Mouse (Mus musculus) inflammation-experienced regulatory T-cells, adult 6 months (primary cell): ENCODE results near the gene Knop1. TPM values are rescaled to one million over a fixed set of nuclear protein-coding genes. Genes with fewer than 3 reads are reported as not detected.

Source experiments
- ATAC-seq: one replicate; pipeline ENCODE4 v1.8.0; 2017
- polyA plus RNA-seq, 3 experiments: library from polyadenylated mRNA; unstranded; fragments of 100-300 nt; shearing (Covaris generic); gene quantifications; one replicate each; pipeline ENCODE4 v1.2.1; 2017

Gene Knop1
- polyA plus RNA-seq, 3 experiments from 2014 or later: 24.1 to 35.6 (median 31.8) TPM

DNA sequence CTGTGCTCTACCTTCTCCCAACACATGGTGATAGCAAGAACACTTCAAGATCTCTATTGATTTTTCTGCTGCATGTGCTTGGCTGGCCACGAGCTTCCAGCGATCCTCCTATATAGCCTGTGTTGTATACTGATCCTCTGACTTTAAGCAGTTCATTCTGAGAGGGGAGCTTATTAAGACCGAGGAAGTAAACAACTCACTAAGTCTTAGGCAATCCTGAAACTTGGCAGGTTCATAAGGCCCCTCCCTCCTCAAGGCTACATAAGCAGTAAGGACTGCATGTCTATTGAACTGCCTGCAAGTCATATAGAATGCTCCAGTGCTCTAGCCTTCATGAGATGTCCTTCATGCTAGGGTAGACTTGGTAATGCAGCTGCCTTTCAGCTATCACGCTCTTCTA, 9.7 kb downstream of the Knop1 start:
- ATAC-seq: no peak

DNA sequence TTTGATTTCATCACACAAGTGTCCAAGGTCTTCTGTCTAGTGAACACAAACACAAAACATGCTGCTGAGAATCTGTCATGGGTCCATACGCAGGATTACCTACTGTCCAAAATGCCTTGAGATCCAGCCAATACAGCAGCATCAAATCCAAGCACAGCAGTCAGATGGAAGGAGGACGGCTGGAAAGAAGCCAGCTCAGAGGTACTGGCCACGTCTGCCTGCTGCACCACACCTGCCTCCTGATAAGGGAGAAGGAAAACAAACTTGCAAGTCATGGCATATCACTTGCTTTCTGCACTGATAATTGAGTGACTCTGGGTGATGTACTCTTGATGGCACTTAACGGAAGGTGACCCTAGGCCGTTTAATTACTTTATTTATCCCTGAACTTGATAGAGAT, 10.9 kb downstream of the Knop1 start:
- ATAC-seq: no peak

DNA sequence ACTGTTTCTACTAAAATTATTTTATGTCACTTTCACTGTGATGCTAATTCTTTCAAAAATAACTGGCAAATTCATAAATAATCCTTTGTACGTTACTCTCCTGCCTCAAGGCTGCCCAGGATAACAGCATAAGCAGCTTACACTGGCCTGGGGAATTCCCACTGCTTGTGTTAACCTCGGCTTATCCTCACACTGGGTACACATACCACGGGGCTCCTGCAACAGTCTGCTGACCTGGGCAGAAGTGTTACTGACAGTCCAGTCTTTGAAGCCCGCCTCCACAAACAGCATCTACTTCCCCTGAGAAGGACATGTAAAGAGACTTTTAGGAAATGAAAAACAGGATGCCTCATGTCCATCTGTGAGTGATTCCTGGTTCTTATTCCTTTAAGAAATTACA, 13.1 kb downstream of the Knop1 start:
- ATAC-seq: no peak

DNA sequence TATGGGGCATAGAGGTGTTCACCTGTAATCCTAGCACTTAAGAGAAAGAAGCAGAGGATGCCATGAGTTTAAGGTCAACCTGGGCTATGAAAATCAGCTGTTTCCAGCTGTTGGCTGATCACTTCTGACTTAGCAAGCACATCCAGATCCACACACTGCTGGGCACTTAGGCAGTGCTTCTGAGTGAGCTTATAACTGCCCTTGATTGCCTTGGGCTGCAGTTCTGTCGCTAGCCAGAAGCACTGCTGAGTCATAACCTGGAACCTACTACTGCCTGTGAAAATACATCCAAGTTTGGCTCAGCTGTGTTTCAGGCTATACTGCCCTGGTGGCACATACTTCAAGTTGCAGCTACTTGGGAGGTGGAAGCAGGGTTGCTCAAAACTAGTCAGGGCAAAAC, 14.3 kb downstream of the Knop1 start:
- ATAC-seq: no peak

DNA sequence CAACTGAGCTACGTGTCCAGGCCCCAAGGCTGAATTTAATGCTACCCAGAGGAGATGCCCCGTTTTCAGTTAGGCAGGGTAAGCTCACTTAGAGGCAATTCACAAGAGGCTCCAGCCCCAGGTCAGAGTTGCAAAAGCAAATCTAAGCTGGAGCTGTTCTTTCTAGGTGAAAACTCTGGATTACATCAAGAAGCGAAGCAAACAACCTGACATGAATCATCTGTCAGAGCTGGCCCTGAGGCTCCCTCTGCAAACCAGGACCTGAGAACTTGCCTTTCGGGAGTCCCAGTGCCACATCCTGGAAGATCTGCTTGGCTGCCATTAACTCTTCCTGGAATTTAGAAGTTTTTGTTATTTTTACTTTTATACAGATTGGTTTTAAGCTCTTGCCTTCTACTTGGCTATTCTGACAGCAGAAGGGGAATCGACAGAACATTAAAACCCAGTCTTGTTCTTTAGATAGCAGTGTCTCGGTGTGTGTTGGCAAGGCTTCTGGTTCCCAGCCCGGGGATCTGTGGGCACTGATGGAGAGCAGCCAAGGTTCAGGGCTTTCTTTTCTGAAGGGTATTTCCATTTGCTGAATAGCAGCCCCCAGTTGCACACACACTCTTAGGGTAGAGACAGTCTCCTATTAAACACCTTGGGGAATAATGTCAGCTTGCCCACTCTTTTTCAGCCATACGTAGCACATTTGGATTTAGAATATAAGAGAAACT, 14.9 kb downstream of the Knop1 start:
- ATAC-seq: no peak

DNA sequence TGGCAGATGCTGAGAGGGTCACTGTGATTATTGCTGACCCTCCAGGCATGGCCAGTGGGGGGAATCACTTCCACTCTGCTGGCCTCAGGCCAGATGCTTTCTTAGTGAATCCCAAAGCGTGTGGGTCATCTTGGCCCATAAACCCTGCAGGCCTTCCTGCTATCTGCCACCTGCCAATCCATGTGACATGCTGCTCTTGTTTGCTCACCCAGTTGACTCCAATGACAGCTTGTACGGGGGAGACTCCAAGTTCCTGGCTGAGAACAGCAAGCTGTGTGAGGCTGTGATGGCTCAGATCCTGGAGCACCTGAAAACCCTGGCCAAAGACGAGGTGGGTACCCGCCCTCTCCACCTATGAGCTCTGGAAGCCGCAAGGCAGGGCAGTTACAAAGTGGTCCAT, 18.2 kb downstream of the Knop1 start:
- no peak for ATAC-seq

DNA sequence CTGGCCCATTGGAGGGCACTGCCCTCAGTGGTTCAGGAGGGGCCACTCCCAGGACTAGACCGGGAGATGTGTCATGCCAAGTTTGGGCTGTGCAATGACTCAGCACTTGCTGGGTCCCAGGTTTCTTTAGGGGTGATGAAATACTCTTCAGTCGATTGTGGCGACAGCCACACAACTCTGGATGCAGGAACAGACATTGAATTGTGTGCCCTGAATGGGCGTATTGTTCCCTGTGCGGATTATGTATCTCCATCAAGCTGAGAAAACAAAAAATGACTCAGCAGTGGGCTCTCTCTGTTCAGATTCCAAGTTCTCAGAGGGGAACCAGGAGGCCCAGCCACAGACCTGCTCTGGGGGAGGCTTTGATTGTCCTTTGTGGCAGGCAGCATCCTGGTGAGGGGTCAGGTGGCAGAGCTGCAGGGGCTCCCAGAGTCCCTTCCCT, 28.1 kb downstream of the Knop1 start:
- no peak for ATAC-seq

DNA sequence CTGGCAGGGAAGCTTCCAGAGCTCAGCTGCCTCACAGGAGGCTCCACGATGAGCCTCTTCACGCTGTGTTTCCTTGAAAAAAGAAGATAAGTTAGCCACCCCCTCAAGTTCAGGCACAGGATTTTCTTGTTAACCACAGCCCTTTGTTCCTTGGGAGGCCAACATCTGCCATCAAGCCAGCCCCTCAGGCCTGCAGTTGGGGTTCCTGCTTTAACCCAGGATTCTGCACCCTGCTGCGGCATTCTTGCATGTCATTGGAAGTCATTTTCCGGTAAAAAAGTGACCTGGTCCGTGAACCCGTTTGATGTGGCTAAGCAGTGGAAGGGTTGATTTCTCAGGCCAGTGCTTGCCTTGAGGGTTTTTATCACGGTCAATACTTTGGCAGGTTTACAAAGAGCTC, 31.6 kb downstream of the Knop1 start:
- no peak for ATAC-seq

DNA sequence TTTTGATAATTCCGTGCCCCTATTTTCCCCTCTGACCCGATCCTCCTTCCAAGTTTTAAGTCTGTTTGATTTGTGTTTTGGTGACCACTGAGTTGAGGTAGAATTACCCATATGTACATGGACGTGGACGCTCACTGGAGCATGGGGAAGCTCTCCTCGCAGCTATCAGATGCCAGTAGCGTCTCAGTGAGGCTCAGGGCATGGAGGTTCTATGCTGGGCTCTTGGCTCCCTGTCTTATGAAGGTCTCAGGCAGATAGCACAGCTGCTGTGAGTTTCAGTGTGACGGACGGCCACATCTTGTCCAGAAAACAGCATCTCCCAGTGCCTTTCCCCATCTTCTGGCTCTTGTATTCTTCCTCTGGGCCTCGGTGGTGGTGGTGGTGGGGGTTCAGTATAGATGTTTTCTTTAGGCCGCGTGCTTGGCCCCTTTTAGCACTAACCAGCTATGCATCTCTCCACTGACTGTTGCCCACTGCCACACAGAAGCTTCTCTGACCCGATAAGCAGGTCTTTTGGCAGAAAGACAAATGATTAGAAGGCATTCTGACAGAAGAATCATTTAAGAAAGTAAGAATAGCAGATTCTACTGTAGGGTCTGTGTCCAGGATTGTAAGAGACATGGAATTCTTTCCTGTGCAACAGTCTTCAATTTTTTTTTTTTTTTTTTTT, 34.0 kb downstream of the Knop1 start:
- ATAC-seq: no peak

DNA sequence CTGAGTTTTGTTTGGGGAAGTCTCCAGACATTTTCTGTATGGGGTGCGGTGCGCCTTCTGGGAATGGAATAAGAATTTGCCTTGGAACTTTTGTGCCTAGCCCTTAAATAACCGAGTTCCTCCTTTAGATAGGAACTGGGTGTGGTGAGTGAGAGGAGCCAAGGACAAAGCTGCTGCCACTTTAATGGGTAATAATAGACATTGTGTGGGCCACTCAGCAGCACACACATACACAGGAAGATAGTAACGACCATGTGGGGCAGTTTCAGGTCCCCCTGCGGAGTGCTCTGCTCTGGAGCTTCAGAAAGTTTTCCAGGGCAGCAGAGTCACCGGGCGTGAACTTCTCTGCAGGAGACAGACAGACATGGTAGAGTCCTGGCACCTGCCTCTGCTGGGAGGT, 34.7 kb downstream of the Knop1 start:
- no peak for ATAC-seq

DNA sequence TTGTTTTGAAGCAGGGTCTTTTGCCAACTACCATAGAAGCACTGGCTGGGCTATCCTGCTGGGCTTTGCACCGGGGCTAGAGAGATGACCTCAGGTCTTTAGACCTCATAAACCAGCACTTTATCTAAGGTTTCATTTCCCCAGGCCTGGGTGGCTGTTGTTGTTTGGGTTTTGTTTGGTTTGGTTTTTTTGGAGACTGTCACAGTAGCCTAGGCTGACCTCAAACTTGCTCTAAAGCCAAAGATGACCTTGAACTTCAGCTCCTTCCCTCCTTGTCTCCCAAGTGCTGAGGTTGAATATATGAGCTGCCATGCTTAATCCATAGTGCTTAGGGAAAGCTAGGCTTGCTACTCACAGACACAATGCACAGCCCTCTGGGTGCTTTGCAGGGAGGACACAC, 36.4 kb downstream of the Knop1 start:
- no peak for ATAC-seq

DNA sequence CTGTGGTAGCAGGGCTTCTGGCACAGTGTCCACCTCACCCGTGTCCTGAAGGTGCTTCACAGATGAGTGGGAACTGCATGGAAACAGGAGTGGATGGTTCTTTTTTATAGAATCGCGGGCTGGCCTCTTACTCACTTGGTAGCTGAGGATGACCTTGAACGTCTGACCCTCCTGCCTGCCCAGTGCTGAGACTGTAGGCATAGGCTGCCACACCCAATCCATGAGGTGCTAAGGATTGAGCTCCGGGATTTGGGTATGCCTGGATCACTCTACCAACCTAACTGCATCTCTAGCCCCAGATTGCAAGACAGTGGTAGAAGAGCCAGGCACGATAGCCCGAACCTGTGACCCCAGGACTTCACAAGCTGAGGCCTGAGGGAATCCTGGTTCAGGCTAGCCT, 38.3 kb downstream of the Knop1 start:
- no peak for ATAC-seq

DNA sequence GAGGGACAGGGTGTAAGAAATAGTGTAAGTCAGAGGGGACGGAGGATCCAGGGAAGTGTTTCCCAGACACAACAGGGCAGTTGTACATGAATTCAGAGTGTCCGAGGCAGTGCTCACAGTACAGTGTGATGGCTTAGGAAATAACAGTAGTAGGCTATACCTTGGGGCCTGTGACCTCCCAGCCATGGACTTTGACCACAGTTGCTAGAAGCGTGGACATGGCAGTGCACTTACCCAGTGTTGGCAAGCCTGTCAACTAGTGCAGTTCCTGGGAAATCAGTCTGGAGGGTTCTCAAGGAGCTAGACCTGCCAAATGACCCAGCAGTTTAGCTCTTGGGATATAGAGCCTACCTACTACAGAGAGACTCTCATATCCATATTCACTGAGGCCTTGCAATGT, 39.8 kb downstream of the Knop1 start:
- no peak for ATAC-seq

DNA sequence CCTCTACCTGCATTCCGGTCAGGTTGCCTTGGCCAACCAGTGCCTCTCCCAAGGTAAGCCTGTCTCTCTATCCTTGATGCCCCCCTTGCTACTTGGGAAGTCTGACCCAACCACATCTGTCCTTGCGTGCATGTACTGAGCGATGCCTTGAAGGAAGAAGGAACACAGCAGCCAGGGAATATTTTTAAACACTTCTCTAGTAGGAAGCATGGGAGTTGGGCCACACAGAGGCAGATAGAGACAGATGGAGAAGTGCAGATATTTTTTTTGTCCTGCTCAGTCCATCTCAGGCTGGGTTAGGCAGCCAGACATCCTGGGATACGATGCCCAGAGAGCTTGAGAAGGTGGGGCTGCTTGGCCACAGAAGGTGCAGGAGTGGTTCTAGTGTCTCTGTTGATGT, 42.5 kb downstream of the Knop1 start:
- no peak for ATAC-seq

DNA sequence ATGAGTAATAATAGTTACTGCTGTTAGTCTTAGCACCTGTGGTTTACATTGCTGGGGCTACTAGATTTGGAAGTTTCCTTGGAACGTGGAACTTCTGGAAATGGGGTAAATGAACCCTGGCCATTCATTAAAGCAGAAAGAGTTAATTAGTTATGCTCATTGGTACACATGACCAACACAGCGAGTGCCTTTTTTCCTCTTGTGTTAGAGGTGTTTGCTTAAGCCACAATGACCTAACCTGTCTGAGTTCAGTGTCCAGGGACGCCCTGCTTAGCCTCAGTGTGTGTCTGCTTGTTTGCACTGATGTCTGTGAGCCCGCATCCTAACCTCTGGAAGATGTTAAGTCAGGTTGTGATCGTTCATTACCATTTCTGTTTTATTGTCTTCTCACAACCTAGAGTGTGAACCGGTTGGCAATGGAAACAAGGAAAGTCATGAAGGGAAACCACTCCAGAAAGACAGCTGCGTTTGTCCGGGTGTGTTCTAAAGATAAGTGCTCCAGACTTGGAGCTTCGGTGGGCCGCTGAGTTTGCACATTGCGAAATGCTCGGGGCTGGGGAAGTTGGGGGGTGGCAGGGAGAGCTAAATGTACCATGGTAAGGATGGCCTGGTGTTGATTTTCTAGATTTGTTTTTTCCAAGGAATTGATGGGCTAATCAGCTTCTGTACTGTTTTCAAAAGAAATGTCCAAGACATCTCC, 44.5 kb downstream of the Knop1 start:
- ATAC-seq: no peak

DNA sequence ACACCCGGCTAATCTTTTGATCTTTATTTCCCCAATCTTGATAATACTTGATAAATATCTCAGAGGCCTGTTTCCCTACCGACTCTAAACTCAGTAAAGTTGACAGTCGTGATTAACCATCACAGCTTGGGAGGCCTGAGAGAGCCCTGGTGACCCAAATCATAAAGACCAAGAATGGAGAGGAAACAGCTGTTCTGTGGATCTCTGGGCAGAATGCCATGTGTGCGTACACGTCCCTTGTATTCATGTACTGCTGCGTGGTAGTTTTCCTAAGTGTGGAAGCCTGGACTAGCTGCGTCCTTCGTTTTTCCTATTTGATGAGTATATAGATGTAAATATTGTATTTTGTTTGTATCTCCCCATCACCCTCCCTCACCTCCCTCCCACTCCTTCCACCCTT, 48.2 kb downstream of the Knop1 start:
- ATAC-seq: no peak

DNA sequence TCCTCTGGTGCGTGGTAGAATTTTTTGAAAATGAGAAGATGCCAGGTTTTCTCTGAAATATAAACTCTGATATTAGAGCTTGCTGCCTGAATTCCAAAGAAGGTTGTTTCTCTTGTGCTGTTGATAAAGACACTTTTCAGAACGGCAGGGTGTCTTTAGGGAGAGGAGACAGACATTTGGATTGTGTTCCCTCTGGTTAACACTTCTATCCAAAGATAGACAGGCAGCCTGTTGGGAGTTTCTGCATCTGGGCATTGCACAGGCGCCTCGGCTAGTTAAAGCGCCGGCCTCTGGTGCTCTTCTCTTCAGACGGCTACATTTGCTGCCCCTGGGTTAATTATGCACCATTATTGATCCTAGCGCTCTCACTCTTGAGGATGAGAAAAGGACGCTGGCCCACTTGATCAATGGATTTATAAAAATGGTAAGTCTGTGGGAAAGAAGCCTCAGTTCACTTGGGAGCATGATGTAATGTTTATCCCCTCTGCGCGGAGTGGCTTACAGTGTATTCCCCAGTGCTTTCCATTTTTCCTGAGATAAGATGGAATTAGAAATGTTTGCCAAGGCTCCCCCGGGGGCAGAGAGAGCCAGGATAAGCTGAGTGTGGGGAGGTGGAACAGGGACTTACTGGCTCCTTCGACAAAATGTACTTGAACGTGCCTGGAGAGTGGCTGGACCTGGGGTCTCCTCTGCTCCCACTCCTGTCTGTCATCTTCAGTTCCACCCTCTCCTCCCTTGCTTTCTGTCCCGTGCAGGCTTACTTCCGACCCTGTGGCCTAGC, 49.2 kb downstream of the Knop1 start:
- ATAC-seq: no peak

DNA sequence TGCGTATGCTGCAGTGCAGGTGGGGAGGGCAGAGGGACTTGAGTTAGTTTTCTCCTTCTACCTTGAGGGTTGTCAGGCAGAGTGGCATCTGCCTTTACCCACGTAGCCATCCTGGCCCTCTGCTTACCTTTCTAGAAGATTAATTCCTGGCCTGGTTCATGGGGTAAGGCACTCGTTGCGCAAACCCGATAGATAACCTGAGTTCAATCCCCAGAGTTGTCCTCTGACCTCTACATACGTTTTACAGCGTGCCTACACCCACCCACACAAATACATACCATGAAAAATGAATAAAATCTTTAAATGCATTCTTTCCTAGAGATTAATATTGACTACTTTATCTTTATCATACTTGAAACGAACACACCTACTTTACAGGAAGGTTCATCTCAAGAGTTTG, 52.6 kb downstream of the Knop1 start:
- no peak for ATAC-seq

DNA sequence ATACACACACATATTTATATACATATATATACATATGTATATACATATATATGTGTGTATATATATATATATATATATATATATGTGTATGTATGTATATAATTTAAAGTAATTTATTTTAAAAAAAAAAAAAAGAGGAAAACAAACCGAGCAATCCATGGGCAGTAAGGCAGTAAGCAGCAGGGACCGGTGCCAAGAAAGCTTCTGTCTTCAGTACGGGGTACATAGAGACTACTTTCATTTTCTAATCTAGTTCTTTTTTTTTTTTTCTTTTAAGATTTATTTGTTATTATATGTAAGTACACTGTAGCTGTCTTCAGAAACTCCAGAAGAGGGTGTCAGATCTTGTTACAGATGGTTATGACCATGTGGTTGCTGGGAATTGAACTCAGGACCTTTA, 54.3 kb downstream of the Knop1 start:
- ATAC-seq: no peak

DNA sequence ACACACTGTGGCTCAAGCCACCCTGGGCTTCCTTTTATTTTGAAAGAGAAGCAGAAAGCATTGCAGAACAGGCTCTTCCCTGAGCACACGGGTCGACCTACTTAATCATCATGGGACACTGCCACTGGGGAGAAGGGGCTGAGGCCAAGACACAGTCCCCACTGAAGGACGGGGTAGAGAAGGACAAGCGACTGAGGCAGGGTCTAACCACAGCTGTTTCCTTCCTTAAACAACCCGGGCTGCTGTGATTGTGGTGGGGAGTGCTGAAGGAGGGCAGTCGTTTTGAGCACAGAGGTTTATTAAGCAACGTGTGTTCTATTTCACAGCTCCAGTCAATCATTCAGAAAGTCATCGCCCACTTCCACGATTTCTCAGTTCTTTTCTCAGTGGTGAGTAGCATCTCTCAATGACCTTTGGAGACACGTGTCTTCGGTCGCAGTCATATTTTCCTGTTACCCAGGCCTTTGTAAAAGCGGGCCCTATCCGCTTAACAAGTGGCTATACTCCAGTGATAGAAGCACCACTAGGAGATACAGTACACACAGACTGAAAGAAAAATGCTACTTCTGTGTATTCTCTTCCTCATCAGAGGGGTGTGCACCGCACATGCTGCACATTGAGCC, 55.8 kb downstream of the Knop1 start:
- ATAC-seq: no peak

DNA sequence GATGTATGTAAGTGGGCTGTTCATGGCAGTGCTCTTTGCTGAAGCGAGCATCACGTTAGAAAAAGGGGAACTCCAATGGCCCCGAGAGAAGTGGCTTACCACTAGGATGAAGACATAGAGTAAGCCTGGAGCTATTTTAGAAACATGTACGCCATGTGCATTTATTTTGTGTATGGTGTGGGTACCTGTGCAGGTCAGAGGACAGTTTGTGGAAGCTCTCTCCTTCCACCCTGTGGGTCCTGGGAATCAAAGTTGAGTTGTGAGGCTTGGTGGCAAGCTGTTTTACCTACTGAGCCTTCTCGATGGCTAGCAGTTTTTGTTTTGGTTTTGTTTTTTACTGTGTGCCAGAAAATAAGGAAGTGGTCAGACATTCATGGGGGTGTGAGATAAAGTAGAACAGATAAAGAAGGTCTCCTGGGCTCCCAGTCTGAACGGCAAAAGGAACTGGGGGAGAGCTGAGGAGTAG, 57.9 kb downstream of the Knop1 start:
- no peak for ATAC-seq

DNA sequence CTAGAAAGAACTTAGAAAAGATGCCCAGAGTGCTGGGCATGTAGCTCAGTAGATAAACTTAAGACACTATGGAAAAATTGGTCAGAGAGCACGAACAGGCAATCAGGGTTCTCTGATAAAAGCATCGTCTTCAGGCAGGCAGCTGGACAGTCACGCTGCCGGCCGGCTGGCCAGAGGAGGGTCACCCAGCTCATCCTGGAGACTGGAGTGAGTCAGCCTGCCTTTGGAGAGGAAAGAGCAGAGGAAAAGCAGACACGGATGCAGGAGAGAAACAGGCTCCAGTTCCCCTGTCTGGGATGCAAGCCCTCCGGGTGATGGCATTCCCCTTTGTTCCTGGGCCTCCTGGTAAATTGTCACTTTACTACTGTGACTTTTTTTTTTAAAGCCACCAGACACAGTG, 58.5 kb downstream of the Knop1 start:
- no peak for ATAC-seq

DNA sequence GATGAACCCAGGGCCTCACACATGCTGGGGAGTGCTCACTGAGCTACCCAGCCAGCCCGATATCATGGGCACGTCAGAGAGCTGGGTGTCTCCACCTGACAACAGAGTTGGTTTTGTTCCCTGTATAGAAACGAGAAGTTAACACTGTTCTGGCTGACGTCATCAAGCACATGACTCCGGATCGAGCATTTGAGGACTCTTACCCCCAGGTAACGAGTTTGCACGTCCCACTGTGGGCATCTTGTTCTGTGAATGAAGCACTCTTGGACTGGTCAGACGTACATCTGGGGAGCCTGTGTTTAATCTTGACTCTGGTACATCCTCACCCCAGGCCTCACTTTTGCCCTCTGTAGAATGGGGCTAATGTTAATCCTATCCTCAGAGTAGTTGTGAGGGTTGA, 59.2 kb downstream of the Knop1 start:
- no peak for ATAC-seq
